Mouse (Mus musculus): ENCODE measurements around the gene Ankrd11. TPM values are rescaled to one million over a fixed set of nuclear protein-coding genes. Genes with fewer than 3 reads are reported as not detected.
A peak's percentile ranks its signal among the peaks of the same experiment; 100 is the strongest.
"Not testable (repeated sequence)": the region's sequence is repeated elsewhere in the genome, so short reads cannot be mapped to it uniquely, and the experiment has no call there.

Gene Ankrd11
- total RNA-seq (2021), result 100 to 1,000 TPM; 137 to 138 TPM

GRCm38 (mm10) chr8:123042158-123042973 lies at the start of gene Ankrd11:
Ankrd11 (minus strand) TSS chr8:123042277.
- DNase-seq (ENCODE audit: extremely low spot score in 1 of 2, low spot score in 2 of 2), result peak; percentile 100
- intact Hi-C loops (cut with DNase I), result loop anchor here (5.0 kb wide), 2 partner anchors 60 to 135 kb away; partner anchors contain the start of gene Rpl13

GRCm38 (mm10) chr8:123087289-123087688 lies 45.2 kb upstream of the Ankrd11 start:
- intact Hi-C loops (cut with DNase I), result no loop called here
- DNase-seq (ENCODE audit: extremely low spot score in 1 of 2, low spot score in 2 of 2), result no peak

GRCm38 (mm10) chr8:123083610-123084009 lies 41.5 kb upstream of the Ankrd11 start:
- DNase-seq (ENCODE audit: extremely low spot score in 1 of 2, low spot score in 2 of 2), result peak; percentile 43 to 61
- intact Hi-C loops (cut with DNase I), result no loop called here

- no peak for DNase-seq (ENCODE audit: extremely low spot score in 1 of 2, low spot score in 2 of 2)
- intact Hi-C loops (cut with DNase I), result no loop called here
These were observed 40.9 kb upstream of the Ankrd11 start for GRCm38 (mm10) chr8:123082993-123083392.

- intact Hi-C loops (cut with DNase I), result no loop called here
These were observed 35.1 kb upstream of the Ankrd11 start for GRCm38 (mm10) chr8:123077213-123077612.

GRCm38 (mm10) chr8:123071176-123071575 lies 29.1 kb upstream of the Ankrd11 start:
- peak in 1 of 2 experiments; percentile 43 for DNase-seq (ENCODE audit: extremely low spot score in 1 of 2, low spot score in 2 of 2)
- intact Hi-C loops (cut with DNase I), result no loop called here

More at GRCm38 (mm10) chr8:123077213-123077612, 35.1 kb upstream of the Ankrd11 start:
- no peak for DNase-seq (ENCODE audit: extremely low spot score in 1 of 2, low spot score in 2 of 2)

- DNase-seq (ENCODE audit: extremely low spot score in 1 of 2, low spot score in 2 of 2), result no peak
- intact Hi-C loops (cut with DNase I), result no loop called here
These were observed 24.1 kb upstream of the Ankrd11 start for GRCm38 (mm10) chr8:123066101-123066683.

GRCm38 (mm10) chr8:123065214-123066100 lies 23.4 kb upstream of the Ankrd11 start:
- peak; percentile 93 to 97 for DNase-seq (ENCODE audit: extremely low spot score in 1 of 2, low spot score in 2 of 2)
- intact Hi-C loops (cut with DNase I), result no loop called here

- no peak for DNase-seq (ENCODE audit: extremely low spot score in 1 of 2, low spot score in 2 of 2)
- intact Hi-C loops (cut with DNase I), result no loop called here
These were observed 22.7 kb upstream of the Ankrd11 start for GRCm38 (mm10) chr8:123064809-123065213.

GRCm38 (mm10) chr8:123064072-123064471 lies 22.0 kb upstream of the Ankrd11 start:
- intact Hi-C loops (cut with DNase I), result no loop called here
- no peak for DNase-seq (ENCODE audit: extremely low spot score in 1 of 2, low spot score in 2 of 2)

GRCm38 (mm10) chr8:123062721-123063120 lies 20.6 kb upstream of the Ankrd11 start, which contains the start of gene Spg7:
Spg7 (plus strand) TSS chr8:123062942.
- intact Hi-C loops (cut with DNase I), result no loop called here
- no peak for DNase-seq (ENCODE audit: extremely low spot score in 1 of 2, low spot score in 2 of 2)

- no peak for DNase-seq (ENCODE audit: extremely low spot score in 1 of 2, low spot score in 2 of 2)
- intact Hi-C loops (cut with DNase I), result no loop called here
These were observed 9.4 kb upstream of the Ankrd11 start for GRCm38 (mm10) chr8:123051458-123051857.

- intact Hi-C loops (cut with DNase I), result no loop called here
- no peak for DNase-seq (ENCODE audit: extremely low spot score in 1 of 2, low spot score in 2 of 2)
These were observed 6.3 kb upstream of the Ankrd11 start for GRCm38 (mm10) chr8:123048402-123048801.

GRCm38 (mm10) chr8:123047827-123048226 lies 5.8 kb upstream of the Ankrd11 start:
- no peak for DNase-seq (ENCODE audit: extremely low spot score in 1 of 2, low spot score in 2 of 2)
- intact Hi-C loops (cut with DNase I), result no loop called here

GRCm38 (mm10) chr8:123046706-123047105 lies 4.6 kb upstream of the Ankrd11 start:
- no peak for DNase-seq (ENCODE audit: extremely low spot score in 1 of 2, low spot score in 2 of 2)
- intact Hi-C loops (cut with DNase I), result no loop called here

GRCm38 (mm10) chr8:123044743-123045425 lies 2.8 kb upstream of the Ankrd11 start:
- intact Hi-C loops (cut with DNase I), result loop anchor here (5.0 kb wide), 2 partner anchors 57 to 138 kb away; partner anchors contain the start of gene Rpl13
- not testable (repeated sequence) for DNase-seq (ENCODE audit: extremely low spot score in 1 of 2, low spot score in 2 of 2)

- no peak for DNase-seq (ENCODE audit: extremely low spot score in 1 of 2, low spot score in 2 of 2)
- intact Hi-C loops (cut with DNase I), result loop anchor here (5.0 kb wide), 2 partner anchors 58 to 137 kb away; partner anchors contain the start of gene Rpl13
These were observed 1.9 kb upstream of the Ankrd11 start for GRCm38 (mm10) chr8:123043941-123044340.

GRCm38 (mm10) chr8:123042974-123043625 lies 1.0 kb upstream of the Ankrd11 start:
- intact Hi-C loops (cut with DNase I), result loop anchor here (5.0 kb wide), 2 partner anchors 59 to 136 kb away; partner anchors contain the start of gene Rpl13
- DNase-seq (ENCODE audit: extremely low spot score in 1 of 2, low spot score in 2 of 2), result no peak

Measured in left cerebral cortex, postnatal 10 days (tissue).